Mouse (Mus musculus) limb, embryonic 13.5 days (tissue): ENCODE results near the gene Dcaf11. TPM values are rescaled to one million over a fixed set of nuclear protein-coding genes. Genes with fewer than 3 reads are reported as not detected.
A peak's percentile ranks its signal among the peaks of the same experiment; 100 is the strongest.

Experiments used
- ATAC-seq: fragments of 200-750 bp; cut with Nextera tagmentation; 2 replicates; pipeline ENCODE4 v1.8.0; 2017; ENCODE audit warnings: low read depth, moderate number of reproducible peaks, moderate TSS enrichment; ENCODE audit not compliant: low FRiP score
- H3K27ac ChIP-seq: fragments of 300-500 bp; sonication (generic); 2 replicates; pipeline ENCODE4 v1.5.1; 2015; ENCODE audit warnings: inconsistent platforms, mild to moderate bottlenecking, moderate library complexity
- H3K27me3 ChIP-seq: fragments of 300-500 bp; sonication (generic); 2 replicates; pipeline ENCODE4 v1.6.1; 2015; ENCODE audit warnings: mild to moderate bottlenecking, inconsistent platforms
- H3K36me3 ChIP-seq: fragments of 300-500 bp; sonication (generic); 2 replicates; pipeline ENCODE4 v1.6.1; 2015; ENCODE audit warnings: inconsistent platforms, mild to moderate bottlenecking, moderate library complexity
- H3K4me1 ChIP-seq: fragments of 300-500 bp; sonication (generic); 2 replicates; pipeline ENCODE4 v1.6.1; 2015; ENCODE audit warnings: inconsistent platforms
- H3K4me2 ChIP-seq: fragments of 300-500 bp; sonication (generic); replicated peaks from 2 replicates; pipeline ENCODE4 v1.6.1; 2015; ENCODE audit warnings: inconsistent platforms, mild to moderate bottlenecking, moderate library complexity
- H3K4me3 ChIP-seq: fragments of 300-500 bp; sonication (generic); 2 replicates; pipeline ENCODE4 v1.5.1; 2015; ENCODE audit warnings: moderate library complexity, mild to moderate bottlenecking, inconsistent platforms
- H3K9ac ChIP-seq: fragments of 300-500 bp; sonication (generic); 2 replicates; pipeline ENCODE4 v1.6.1; 2015; ENCODE audit warnings: mild to moderate bottlenecking, inconsistent platforms
- H3K9me3 ChIP-seq: fragments of 300-500 bp; sonication (generic); 2 replicates; pipeline ENCODE4 v1.6.1; 2016; ENCODE audit warnings: inconsistent platforms
- WGBS: fragments of 180-500 bp; shearing (Covaris S2); methylation state at CpG from one replicate; pipeline ENCODE4 v1.1.7; 2015; 5-methylcytosine and 5-hydroxymethylcytosine counted together
- polyA plus RNA-seq: library from polyadenylated mRNA; unstranded; fragments of >200 nt; fragmentation: Nextera tagmentation; extraction: Ambion mirVana; gene quantifications from 2 replicates; pipeline ENCODE4 v1.2.1, GENCODE M21; 2015

The Dcaf11 gene
- polyA plus RNA-seq, 1 experiment from 2014 or later, result 55.9 TPM

- Histone ChIP-seq H3K4me1 (peaks cover 18% of the 10 kb centered on the region), H3K4me2 (peak within 1 kb of the TSS; percentile 94), H3K9me3 (no peaks in the 10 kb centered on the region), H3K4me3 (peak within 1 kb of the TSS; percentile 80), H3K27ac (peak within 1 kb of the TSS; percentile 83), H3K9ac (peak within 1 kb of the TSS; percentile 90), H3K36me3 (peaks cover 26% of the 10 kb centered on the region), H3K27me3 (no peaks in the 10 kb centered on the region)
- under 1% methylated on average over 31 of the region's 32 CpGs for whole genome bisulfite sequencing
- ATAC-seq, result peak; percentile 90
Observed at GRCm38 (mm10) chr14:55577871-55578667, 18.3 kb downstream of the Dcaf11 start, which contains the start of gene Psme1. Gene Psme1 (plus strand): TSS chr14:55578123.

- 32% methylated on average over 6 of the region's 6 CpGs for WGBS
- peaks cover 18% of the 10 kb centered on the region for H3K4me1 ChIP-seq
- H3K4me3 ChIP-seq, result peak overlapping the region; percentile 80
- peak overlapping the region; percentile 83; the same call in 1 of the 2 replicates for H3K27ac ChIP-seq
- ATAC-seq, result no peak; the same call in 1 of the 2 replicates
- H3K4me2 ChIP-seq, result peak overlapping the region; percentile 94
- peak overlapping the region; percentile 90 for H3K9ac ChIP-seq
- H3K27me3 ChIP-seq, result no peaks in the 10 kb centered on the region
- no peaks in the 10 kb centered on the region for H3K9me3 ChIP-seq
- peaks cover 26% of the 10 kb centered on the region for H3K36me3 ChIP-seq
Observed at GRCm38 (mm10) chr14:55578668-55579269, 19.0 kb downstream of the Dcaf11 start.

- no peak for ATAC-seq
- no peak overlapping the region for H3K9ac ChIP-seq
- H3K9me3 ChIP-seq, result no peaks in the 10 kb centered on the region
- H3K27ac ChIP-seq, result no peak overlapping the region
- peaks cover 8% of the 10 kb centered on the region for H3K27me3 ChIP-seq
- H3K4me3 ChIP-seq, result no peak overlapping the region
- peaks cover 24% of the 10 kb centered on the region for H3K4me1 ChIP-seq
- WGBS, result 91% methylated on average over 23 of the region's 23 CpGs
- peak overlapping the region; percentile 94; the same call in 1 of the 2 replicates for H3K4me2 ChIP-seq
- H3K36me3 ChIP-seq, result peaks cover 26% of the 10 kb centered on the region
Observed at GRCm38 (mm10) chr14:55579511-55580496, 20.0 kb downstream of the Dcaf11 start.

- Histone ChIP-seq H3K27ac (no peak overlapping the region), H3K27me3 (peaks cover 13% of the 10 kb centered on the region), H3K4me1 (peaks cover 28% of the 10 kb centered on the region), H3K9me3 (no peaks in the 10 kb centered on the region), H3K36me3 (peaks cover 26% of the 10 kb centered on the region), H3K4me2 (no peak overlapping the region), H3K4me3 (no peak overlapping the region), H3K9ac (no peak overlapping the region)
- WGBS, result 95% methylated on average over 16 of the region's 16 CpGs
- no peak for ATAC-seq
Observed at GRCm38 (mm10) chr14:55580731-55581130, 20.9 kb downstream of the Dcaf11 start.

GRCm38 (mm10) chr14:55581981-55582681 lies 22.3 kb downstream of the Dcaf11 start:
- H3K4me2 ChIP-seq, result no peak overlapping the region
- H3K9ac ChIP-seq, result no peak overlapping the region
- no peaks in the 10 kb centered on the region for H3K9me3 ChIP-seq
- H3K36me3 ChIP-seq, result peaks cover 29% of the 10 kb centered on the region
- H3K27me3 ChIP-seq, result peaks cover 13% of the 10 kb centered on the region
- peaks cover 28% of the 10 kb centered on the region for H3K4me1 ChIP-seq
- 80% methylated on average over 9 of the region's 9 CpGs for WGBS
- no peak overlapping the region for H3K27ac ChIP-seq
- no peak for ATAC-seq
- H3K4me3 ChIP-seq, result no peak overlapping the region

- ATAC-seq, result no peak
- no peak overlapping the region for H3K27ac ChIP-seq
- H3K9ac ChIP-seq, result no peak overlapping the region
- peaks cover 17% of the 10 kb centered on the region for H3K4me1 ChIP-seq
- H3K4me3 ChIP-seq, result peak overlapping the region; percentile 55
- peaks cover 50% of the 10 kb centered on the region for H3K36me3 ChIP-seq
- peak overlapping the region; percentile 84 for H3K4me2 ChIP-seq
- H3K9me3 ChIP-seq, result no peaks in the 10 kb centered on the region
- 29% methylated on average over 5 of the region's 5 CpGs for WGBS
- H3K27me3 ChIP-seq, result peaks cover 13% of the 10 kb centered on the region
Observed at GRCm38 (mm10) chr14:55584303-55584701, 24.5 kb downstream of the Dcaf11 start.

- no peaks in the 10 kb centered on the region for H3K9me3 ChIP-seq
- H3K36me3 ChIP-seq, result peaks cover 46% of the 10 kb centered on the region
- H3K9ac ChIP-seq, result peak within 1 kb of the TSS; percentile 70
- WGBS, result 2% methylated on average over 43 of the region's 43 CpGs
- no peak within 1 kb of the TSS for H3K27ac ChIP-seq
- peaks cover 13% of the 10 kb centered on the region for H3K27me3 ChIP-seq
- peak within 1 kb of the TSS; percentile 84 for H3K4me2 ChIP-seq
- H3K4me1 ChIP-seq, result peaks cover 20% of the 10 kb centered on the region
- H3K4me3 ChIP-seq, result peak within 1 kb of the TSS; percentile 55
- ATAC-seq, result peak; percentile 62; the same call in 1 of the 2 replicates
Observed at GRCm38 (mm10) chr14:55584702-55585565, 25.1 kb downstream of the Dcaf11 start, which contains the start of gene Emc9. Gene Emc9 (minus strand): TSS chr14:55585302.

GRCm38 (mm10) chr14:55585566-55585960 lies 25.8 kb downstream of the Dcaf11 start:
- 56% methylated on average over 6 of the region's 6 CpGs for WGBS
- Histone ChIP-seq H3K9ac (no peak overlapping the region), H3K4me3 (peak overlapping the region; percentile 55), H3K4me1 (peaks cover 24% of the 10 kb centered on the region), H3K4me2 (peak overlapping the region; percentile 84), H3K36me3 (peaks cover 40% of the 10 kb centered on the region), H3K27ac (no peak overlapping the region), H3K27me3 (peaks cover 13% of the 10 kb centered on the region), H3K9me3 (no peaks in the 10 kb centered on the region)
- no peak for ATAC-seq

- H3K9ac ChIP-seq, result no peak overlapping the region
- no peak overlapping the region for H3K4me2 ChIP-seq
- H3K9me3 ChIP-seq, result no peaks in the 10 kb centered on the region
- 91% methylated on average over 2 of the region's 2 CpGs for WGBS
- H3K27me3 ChIP-seq, result peaks cover 13% of the 10 kb centered on the region
- no peak overlapping the region for H3K4me3 ChIP-seq
- no peak overlapping the region for H3K27ac ChIP-seq
- H3K36me3 ChIP-seq, result peaks cover 34% of the 10 kb centered on the region
- ATAC-seq, result no peak
- peaks cover 24% of the 10 kb centered on the region for H3K4me1 ChIP-seq
Observed at GRCm38 (mm10) chr14:55586149-55586548, 26.3 kb downstream of the Dcaf11 start.

- ATAC-seq, result no peak
- peaks cover 29% of the 10 kb centered on the region for H3K36me3 ChIP-seq
- peaks cover 10% of the 10 kb centered on the region for H3K27me3 ChIP-seq
- peaks cover 43% of the 10 kb centered on the region for H3K4me1 ChIP-seq
- WGBS, result 90% methylated on average over 5 of the region's 5 CpGs
- no peaks in the 10 kb centered on the region for H3K9me3 ChIP-seq
- no peak overlapping the region for H3K4me3 ChIP-seq
- no peak overlapping the region; the same call in 1 of the 2 replicates for H3K4me2 ChIP-seq
- H3K27ac ChIP-seq, result no peak overlapping the region
- no peak overlapping the region for H3K9ac ChIP-seq
Observed at GRCm38 (mm10) chr14:55589271-55589670, 29.5 kb downstream of the Dcaf11 start.
